Mouse (Mus musculus) right cerebral cortex, postnatal 4 days (tissue): ENCODE results near the gene Gm20388.

ENCODE experiments used
- DNase-seq: peaks from one replicate; pipeline ENCODE4 v3.0.0-alpha.2; 2022

Gene Gm20388

GRCm38 (mm10) chr8:122678061-122678895, 2767.6 kb downstream of the Gm20388 start:
- DNase-seq, result peak; percentile 83

GRCm38 (mm10) chr8:122678896-122679210, 2768.2 kb downstream of the Gm20388 start:
- no peak for DNase-seq

- DNase-seq, result no peak
Measured at GRCm38 (mm10) chr8:122679325-122679920, 2768.8 kb downstream of the Gm20388 start.

GRCm38 (mm10) chr8:122680171-122680570, 2769.5 kb downstream of the Gm20388 start:
- no peak for DNase-seq

GRCm38 (mm10) chr8:122682820-122683219, 2772.2 kb downstream of the Gm20388 start:
- DNase-seq, result no peak

GRCm38 (mm10) chr8:122685097-122685861, 2774.6 kb downstream of the Gm20388 start:
- DNase-seq, result no peak

- no peak for DNase-seq
Measured at GRCm38 (mm10) chr8:122686879-122687278, 2776.2 kb downstream of the Gm20388 start.

GRCm38 (mm10) chr8:122689315-122689714, 2778.7 kb downstream of the Gm20388 start:
- DNase-seq, result no peak

- no peak for DNase-seq
Measured at GRCm38 (mm10) chr8:122691018-122691417, 2780.4 kb downstream of the Gm20388 start.

- no peak for DNase-seq
Measured at GRCm38 (mm10) chr8:122692152-122692551, 2781.5 kb downstream of the Gm20388 start.

GRCm38 (mm10) chr8:122695438-122696042, 2784.9 kb downstream of the Gm20388 start:
- no peak for DNase-seq

- peak; percentile 52 for DNase-seq
Measured at GRCm38 (mm10) chr8:122697181-122697581, 2786.5 kb downstream of the Gm20388 start.

GRCm38 (mm10) chr8:122697586-122697985, 2786.9 kb downstream of the Gm20388 start:
- no peak for DNase-seq

GRCm38 (mm10) chr8:122698254-122698768, 2787.7 kb downstream of the Gm20388 start:
- DNase-seq, result no peak

- DNase-seq, result no peak
Measured at GRCm38 (mm10) chr8:122699005-122699492, 2788.4 kb downstream of the Gm20388 start, which contains the start of gene Cbfa2t3. Gene Cbfa2t3 (minus strand): TSS chr8:122699109.

- DNase-seq, result no peak
Measured at GRCm38 (mm10) chr8:122700628-122701027, 2790.0 kb downstream of the Gm20388 start.

- DNase-seq, result no peak
Measured at GRCm38 (mm10) chr8:122701441-122702185, 2791.0 kb downstream of the Gm20388 start.

- DNase-seq, result no peak
Measured at GRCm38 (mm10) chr8:122702301-122702941, 2791.8 kb downstream of the Gm20388 start.

- no peak for DNase-seq
Measured at GRCm38 (mm10) chr8:122702957-122703356, 2792.3 kb downstream of the Gm20388 start.

- DNase-seq, result no peak
Measured at GRCm38 (mm10) chr8:122704612-122705011, 2794.0 kb downstream of the Gm20388 start.

- no peak for DNase-seq
Measured at GRCm38 (mm10) chr8:122705901-122706561, 2795.4 kb downstream of the Gm20388 start.
